Mouse (Mus musculus) left cerebral cortex, adult 9 months (tissue): Measurements from ENCODE around the gene Serac1.
A peak's percentile ranks its signal among the peaks of the same experiment; 100 is the strongest.

Experiments
- DNase-seq, 2 experiments: peaks; one replicate each; pipeline ENCODE4 v3.0.0; 2022; ENCODE audit warnings: low spot score in 2 of 2

Serac1 gene

DNA sequence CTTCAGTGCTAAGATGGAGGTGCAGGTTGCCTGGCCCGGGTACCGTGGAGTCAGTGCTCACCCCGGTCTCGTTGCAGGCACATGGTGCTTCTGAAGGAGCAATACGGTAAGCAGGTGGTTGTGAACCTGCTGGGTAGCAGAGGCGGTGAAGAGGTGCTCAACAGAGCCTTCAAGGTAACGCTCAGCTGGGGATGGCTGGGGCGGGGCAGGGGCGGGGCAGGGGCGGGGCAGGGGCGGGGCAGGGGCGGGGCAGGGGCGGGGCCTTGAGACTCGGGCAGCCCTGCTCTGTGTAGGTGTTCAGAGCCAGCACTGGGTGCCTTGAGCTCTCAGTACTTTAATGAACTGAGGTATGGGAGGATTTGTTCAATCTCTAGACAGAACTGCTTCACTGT is 74.3 kb downstream of the Serac1 start:
- DNase-seq: no peak

DNA sequence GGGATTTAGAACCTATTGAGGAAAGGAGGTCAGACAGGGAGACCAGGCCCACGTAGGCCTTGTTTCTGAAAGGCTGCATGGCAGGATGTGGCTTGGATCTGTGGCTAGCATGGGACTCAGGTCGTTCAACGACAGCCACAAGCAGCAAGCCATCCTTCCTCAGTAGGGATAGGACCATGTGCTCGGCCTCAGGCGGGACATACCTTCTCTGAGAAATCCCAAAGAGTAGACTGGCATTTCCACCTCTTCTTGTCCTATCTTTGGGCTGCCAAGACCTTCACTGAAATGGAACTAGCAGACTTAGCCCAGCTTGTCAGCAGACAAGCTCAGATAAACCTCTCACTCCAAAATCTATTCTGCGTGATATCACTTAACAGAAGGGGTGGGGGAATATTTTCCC is 75.9 kb downstream of the Serac1 start:
- no peak for DNase-seq

DNA sequence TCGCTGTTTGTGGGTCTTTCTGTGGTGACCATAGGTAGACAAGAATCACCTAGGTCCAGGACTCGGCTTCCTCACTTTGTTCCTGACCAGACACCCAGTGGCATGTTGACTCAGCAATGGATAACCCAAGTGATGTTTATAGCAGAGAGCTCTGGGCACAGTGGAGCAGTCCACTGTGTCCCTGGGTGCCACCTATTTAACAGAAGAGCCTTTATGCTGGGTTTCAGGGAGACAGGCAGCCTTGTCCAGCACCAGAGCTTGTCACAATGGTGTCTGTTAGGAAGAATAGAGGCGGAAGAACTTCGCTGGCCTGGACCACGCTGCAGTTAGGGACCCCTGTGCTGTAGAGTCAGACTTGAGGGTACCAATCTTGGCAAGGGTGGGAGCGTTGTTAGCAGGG is 77.0 kb downstream of the Serac1 start:
- no peak for DNase-seq

DNA sequence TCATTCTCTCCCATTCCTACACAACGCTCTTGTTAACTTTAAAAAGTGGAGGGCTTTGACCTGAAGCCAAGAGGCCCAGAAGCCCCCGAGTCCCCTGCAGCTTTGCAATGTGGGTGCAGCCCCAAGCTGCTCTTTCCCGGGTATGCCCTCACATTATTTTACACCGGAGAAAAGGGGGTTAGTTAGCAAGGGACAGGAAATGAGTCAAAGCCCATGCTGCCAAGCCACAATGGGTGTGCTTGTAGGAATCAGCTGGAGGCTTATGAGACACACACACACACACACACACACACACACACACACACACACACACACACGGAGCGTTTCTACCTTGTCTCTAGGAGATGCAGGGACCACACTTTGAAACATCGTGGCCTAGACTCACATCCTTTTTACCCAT is 77.7 kb downstream of the Serac1 start:
- DNase-seq: no peak

DNA sequence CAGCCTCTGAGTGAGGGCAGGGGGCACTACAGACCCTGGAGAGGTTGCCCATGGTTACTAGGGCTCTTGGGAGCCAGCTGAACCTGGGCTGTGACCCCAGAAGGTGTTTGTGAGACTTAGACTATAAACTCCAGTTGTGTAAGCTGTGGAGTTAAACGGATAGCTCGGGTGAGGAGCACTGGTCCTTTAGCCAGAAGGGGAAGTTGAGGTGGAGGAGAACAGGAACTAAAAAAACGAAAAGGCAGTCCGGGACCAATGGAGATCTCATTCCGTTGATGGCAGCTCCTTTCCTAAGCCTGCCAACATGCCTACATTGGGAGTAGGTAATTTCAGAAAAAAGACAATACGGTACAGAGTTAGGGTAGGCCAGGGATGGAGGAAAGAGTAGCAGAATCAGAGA is 78.2 kb downstream of the Serac1 start:
- no peak for DNase-seq

DNA sequence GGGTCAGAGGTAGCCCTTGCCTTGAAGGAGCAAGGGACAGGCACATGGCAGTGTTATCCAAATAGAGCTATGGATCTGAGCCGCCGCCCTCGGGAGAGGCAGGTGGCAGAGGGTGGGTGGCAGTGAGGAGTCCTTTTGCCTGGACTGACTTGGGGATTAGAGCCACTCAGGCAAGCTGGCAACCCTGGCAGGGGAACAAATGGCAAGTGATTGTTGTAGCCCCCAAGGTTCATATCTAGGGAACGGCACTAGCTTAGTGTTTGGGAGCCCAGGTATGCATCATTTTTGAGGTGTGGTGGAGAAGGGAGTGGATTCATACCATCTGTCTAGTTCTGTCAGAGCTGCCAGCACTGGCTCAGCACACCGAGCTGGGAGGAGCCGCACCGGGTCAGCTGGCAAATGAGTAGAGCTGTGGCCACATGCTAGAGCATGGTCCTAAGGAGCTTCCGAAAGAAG is 78.6 kb downstream of the Serac1 start:
- DNase-seq: no peak

DNA sequence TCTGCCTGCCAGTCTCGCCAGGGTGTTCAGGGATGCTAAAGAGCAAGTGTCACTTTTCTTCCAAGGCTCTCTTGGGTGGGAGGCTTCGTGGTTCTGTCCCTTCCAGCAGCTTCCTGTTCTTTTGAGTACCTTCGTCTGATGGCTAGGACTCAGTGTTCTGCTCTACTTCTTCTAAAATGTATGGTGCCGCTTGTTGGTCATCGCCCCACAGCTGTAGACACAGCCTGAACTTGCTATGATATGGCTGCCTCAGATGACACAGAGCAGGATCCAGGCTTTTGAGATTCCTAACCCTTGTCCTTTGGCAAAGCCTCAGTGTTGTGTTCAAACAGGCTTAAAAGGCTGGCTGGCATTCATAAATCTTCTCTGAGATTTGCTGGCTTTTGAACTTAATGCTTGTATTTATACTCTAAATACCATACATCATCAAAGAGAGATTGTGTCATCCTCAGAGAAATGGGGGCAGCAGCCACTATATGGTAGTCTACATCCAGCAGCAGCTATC is 80.5 kb downstream of the Serac1 start:
- DNase-seq: no peak

DNA sequence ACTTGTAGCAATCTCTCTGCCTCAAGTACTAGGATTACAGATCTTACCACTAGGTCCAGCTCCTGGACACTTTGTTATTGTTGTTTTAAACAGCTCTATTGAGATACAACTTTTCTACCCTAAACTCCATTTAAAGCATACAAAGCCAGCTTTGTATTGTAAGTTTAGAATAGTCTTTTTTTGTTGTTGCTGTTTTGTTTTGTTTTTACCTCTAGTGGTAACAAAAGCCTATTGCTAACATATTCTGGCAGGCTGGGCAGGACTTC is 81.4 kb downstream of the Serac1 start:
- no peak for DNase-seq

DNA sequence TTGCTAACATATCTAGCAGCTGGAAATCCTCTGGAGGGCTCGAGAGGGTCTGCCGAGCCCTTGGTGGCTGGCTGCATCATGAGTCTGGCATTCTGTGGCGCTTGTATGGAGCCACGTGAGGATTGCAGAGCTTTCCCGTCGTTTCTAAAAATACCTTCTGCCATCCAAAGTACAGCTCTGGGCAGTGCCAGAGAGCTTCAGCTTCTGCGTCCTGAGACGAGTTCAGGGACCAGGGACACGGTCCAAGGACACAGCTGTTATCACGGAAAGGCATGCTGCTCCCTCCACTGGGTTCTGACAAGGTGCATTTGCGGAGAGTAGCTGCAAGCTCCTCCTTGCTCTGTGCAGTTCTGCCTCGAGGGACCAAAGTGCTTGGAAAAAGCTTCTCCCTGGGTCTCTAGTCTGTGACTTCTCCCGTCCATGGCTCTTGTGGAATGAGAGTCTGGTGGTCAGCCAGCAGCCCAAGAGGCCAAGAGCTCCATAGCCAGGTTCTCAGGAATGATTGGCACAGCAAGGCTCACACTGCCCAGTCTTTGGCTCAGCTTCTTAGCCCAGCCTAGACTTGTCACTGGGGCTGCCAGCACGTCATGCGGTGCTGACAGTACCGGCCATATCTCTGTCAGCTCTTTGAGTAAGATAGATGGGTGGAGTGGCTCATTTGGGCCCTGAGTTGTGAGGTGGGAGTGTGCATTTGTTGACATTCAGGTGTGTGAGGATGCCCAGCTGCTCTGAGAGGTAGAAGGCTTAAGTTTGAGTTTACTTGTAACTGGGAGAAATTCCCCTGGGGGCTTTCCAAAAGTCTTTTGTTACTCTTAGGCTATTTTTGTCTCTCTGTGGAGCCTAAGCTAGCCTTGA is 81.9 kb downstream of the Serac1 start:
- no peak for DNase-seq

DNA sequence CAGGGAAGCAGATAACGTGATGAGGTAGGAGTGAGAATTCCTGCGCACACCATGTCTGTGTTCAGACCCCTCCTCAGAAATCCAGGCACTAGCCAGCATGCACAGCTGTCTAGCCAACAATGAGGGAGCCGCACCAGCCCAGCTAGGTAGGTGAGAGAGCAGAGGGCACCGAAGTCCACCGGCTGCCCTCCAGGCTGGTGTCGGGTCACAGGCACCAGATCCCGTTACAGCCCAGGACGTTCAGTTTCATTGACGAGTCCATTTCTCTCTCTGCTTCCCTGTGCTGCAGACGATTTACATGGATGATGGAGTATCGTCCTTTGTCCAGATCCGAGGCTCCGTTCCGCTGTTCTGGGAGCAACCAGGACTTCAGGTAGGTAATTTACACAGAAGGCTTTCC is 83.0 kb downstream of the Serac1 start:
- DNase-seq: no peak

DNA sequence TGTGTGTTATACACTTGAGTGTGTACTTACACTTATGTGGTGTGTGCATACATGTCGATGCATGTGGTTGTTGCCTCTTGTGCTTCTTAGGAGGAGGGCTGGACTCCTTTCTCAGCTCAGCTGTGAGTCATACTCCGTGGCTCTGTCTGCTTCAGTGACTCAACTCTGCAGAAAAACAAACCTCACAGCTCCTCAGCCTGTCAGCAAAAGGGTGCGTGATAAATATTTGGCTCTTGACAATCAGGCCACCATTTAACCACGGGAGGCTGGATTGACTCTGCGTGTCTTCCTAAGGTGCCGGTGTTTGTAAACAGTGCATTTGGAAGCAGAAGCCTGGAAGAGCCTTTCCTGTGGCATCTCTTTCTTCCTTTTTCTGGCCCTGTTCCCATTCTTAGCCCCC is 84.9 kb downstream of the Serac1 start:
- peak in 1 of 2 experiments; percentile 63 for DNase-seq

DNA sequence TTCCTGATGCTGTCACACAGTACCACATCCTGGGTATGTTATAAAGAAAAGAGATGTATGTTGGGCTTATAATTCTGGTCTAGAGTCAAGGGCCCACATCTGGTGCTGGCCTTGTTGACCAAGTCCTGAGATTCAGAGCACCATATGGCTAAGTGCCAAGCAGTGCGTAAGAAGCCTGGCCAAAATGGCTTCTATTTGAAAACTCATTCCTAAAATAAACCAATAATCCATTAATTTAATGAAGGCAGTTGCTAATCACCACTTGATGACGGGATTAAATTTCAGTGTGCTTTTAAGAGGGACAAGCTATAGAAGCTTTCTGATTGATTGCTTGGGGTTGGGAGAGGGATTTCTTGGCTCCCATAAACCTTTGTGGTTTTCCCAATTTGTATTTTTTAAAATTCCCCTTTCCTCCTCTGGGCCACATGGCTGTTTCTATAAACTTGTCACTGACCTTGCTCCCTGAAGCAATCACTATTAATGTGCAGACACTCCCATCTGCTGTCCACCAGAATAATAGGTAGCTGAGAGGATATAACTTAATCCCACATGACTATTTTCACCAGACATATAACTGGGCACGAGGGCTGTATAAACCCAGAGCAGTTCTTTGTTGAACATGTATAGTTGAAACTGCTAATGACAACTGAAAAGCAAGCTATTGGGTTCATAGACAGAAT is 85.8 kb downstream of the Serac1 start:
- DNase-seq: no peak

DNA sequence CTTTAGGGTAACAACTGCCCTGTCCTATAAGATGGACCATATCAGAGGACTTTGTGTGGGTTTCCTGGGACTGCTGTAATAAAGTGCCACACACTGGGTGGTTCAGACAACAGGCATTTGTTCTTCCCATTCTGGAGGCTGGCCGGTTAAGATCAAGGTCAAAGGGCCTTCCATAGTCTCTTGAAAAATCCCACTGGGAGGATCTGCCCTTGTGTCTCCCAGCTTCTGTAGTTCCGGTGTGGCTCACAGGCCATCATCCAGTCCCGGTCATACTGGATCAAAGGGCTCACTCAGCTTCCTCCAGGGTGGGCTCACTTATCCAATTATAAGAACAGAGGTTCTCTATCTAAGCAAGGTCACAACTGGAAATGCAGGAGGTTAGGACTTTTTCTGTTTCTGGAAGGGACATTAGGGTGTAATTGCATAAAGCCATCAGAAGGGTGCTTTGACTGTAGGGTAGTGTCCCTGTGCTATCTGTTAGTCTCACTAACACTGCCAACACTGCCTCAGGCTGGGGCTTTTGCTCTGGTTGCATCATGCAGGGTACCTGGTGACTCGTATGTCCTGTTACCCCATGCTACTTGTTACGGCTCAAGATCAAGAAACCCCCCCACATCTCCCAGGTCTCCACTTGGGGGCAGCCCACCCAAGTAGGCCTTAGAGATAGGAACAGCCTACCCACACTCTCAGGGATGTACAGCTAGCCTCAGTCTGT is 86.5 kb downstream of the Serac1 start:
- no peak for DNase-seq
